In the genomic region with DNA sequence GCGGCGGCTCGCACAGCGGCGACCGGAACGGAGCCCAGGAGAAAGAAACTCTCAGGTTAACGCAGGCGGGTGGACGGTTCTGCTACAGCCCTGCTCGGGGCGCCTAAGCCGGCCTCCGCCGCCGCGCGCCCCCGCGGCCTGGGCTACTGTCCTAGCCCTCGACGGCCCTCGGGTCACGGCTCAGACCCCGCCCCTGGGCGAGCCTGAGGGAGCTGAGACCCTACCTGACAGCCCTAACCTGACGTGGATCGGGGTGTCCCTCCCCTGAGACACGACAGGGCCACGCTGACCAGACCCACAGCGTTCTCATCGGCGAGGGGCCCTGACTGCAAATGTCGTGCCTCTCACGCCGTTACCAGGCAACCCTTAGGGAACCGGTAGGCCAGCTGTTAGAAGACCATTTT, we compare ENCODE assay signal across 8 mouse cellular contexts. TPM values are rescaled to one million over a fixed set of nuclear protein-coding genes. Genes with fewer than 3 reads are reported as not detected.
DNase-seq lines count a peak whose midpoint lies in the region; ATAC-seq and TF ChIP-seq lines count a peak whose summit lies in the region.

No protein-coding gene starts in this region.

- TF ChIP-seq CTCF in cortical plate, adult 2 months (IDR thresholded peaks at IDR 0.05; ENCODE audit: extremely low read depth, insufficient read depth, low read length) = no peak
- no peak for TF ChIP-seq CTCF in testis, adult 2 months (IDR thresholded peaks at IDR 0.05; ENCODE audit: control insufficient read depth, insufficient read depth, insufficient replicate concordance, low read depth, low read length)

- H3K4me3 ChIP-seq in cortical plate, adult 2 months (ENCODE audit: insufficient read depth, low read length) = peak overlapping the region; percentile 87
- peak overlapping the region; percentile 81 for H3K4me3 ChIP-seq in intestine, embryonic 16.5 days (ENCODE audit: low read length)
- H3K4me3 ChIP-seq in liver, embryonic 11.5 days (ENCODE audit: low read depth, low read length) = peak overlapping the region; percentile 72
- H3K4me3 ChIP-seq in midbrain, embryonic 16.5 days (ENCODE audit: low read depth, low read length) = peak overlapping the region; percentile 90
- H3K4me3 ChIP-seq in testis, adult 2 months (ENCODE audit: control insufficient read depth, low read depth, low read length) = peak overlapping the region; percentile 87

- ATAC-seq in intestine, embryonic 16.5 days = peak; percentile 79
- ATAC-seq in liver, embryonic 11.5 days (replicated peaks; ENCODE audit: low FRiP score) = peak; percentile 72
- peak; percentile 84 for ATAC-seq in midbrain, embryonic 16.5 days

- H3K4me1 ChIP-seq in cortical plate, adult 2 months (ENCODE audit: control insufficient read depth, insufficient read depth, low read length) = peaks cover 2% of the 10 kb centered on the region
- H3K4me1 ChIP-seq in intestine, embryonic 16.5 days (ENCODE audit: control insufficient read depth, insufficient read depth, low read length) = peaks cover 3% of the 10 kb centered on the region
- peaks cover 7% of the 10 kb centered on the region for H3K4me1 ChIP-seq in liver, embryonic 11.5 days (replicated peaks; ENCODE audit: control insufficient read depth, insufficient read depth, low read length)
- H3K4me1 ChIP-seq in midbrain, embryonic 16.5 days (ENCODE audit: control insufficient read depth, insufficient read depth, low read length) = peaks cover 19% of the 10 kb centered on the region
- H3K4me1 ChIP-seq in testis, adult 2 months (ENCODE audit: control insufficient read depth, insufficient read depth, low read length) = peaks cover 5% of the 10 kb centered on the region

- DNase-seq in urinary bladder, adult 18-20 months (ENCODE audit: low spot score in 2 of 2) = peak; percentile 28 to 56
- no peak for DNase-seq in urinary bladder, postnatal 10 days (ENCODE audit: low spot score)
- DNase-seq in gastrocnemius, postnatal 25 days = peak; percentile 43
- DNase-seq in liver, embryonic 11.5 days (ENCODE audit: low spot score) = no peak

- H3K9me3 ChIP-seq in intestine, embryonic 16.5 days (ENCODE audit: control insufficient read depth, low read length) = no peaks in the 10 kb centered on the region
- no peaks in the 10 kb centered on the region for H3K9me3 ChIP-seq in liver, embryonic 11.5 days (ENCODE audit: control insufficient read depth, low read length)
- H3K9me3 ChIP-seq in midbrain, embryonic 16.5 days (replicated peaks; ENCODE audit: control insufficient read depth, low read length, poor library complexity, severe bottlenecking) = no peaks in the 10 kb centered on the region

- H3K27ac ChIP-seq in cortical plate, adult 2 months (ENCODE audit: insufficient read depth, low read length) = peak overlapping the region; percentile 94; the same call in 1 of the 2 replicates
- H3K27ac ChIP-seq in intestine, embryonic 16.5 days (ENCODE audit: low read length) = peak overlapping the region; percentile 98
- peak overlapping the region; percentile 97 for H3K27ac ChIP-seq in liver, embryonic 11.5 days (ENCODE audit: low read depth, low read length)
- peak overlapping the region; percentile 100 for H3K27ac ChIP-seq in midbrain, embryonic 16.5 days (ENCODE audit: low read length)
- H3K27ac ChIP-seq in testis, adult 2 months (ENCODE audit: control insufficient read depth, insufficient read depth, low read depth, low read length) = peak overlapping the region; percentile 96

- H3K36me3 ChIP-seq in intestine, embryonic 16.5 days (ENCODE audit: control insufficient read depth, insufficient read depth, low read length) = no peaks in the 10 kb centered on the region
- H3K36me3 ChIP-seq in liver, embryonic 11.5 days (ENCODE audit: control insufficient read depth, insufficient read depth, low read length) = no peaks in the 10 kb centered on the region
- H3K36me3 ChIP-seq in midbrain, embryonic 16.5 days (ENCODE audit: control insufficient read depth, insufficient read depth, low read length) = no peaks in the 10 kb centered on the region
- H3K36me3 ChIP-seq in testis, adult 2 months (ENCODE audit: control insufficient read depth, insufficient read depth, low read length) = peaks cover 2% of the 10 kb centered on the region; the same call in 1 of the 2 replicates

- H3K4me2 ChIP-seq in intestine, embryonic 16.5 days (ENCODE audit: low read depth, low read length) = peak overlapping the region; percentile 64
- peak overlapping the region; percentile 85 for H3K4me2 ChIP-seq in liver, embryonic 11.5 days
- peak overlapping the region; percentile 71 for H3K4me2 ChIP-seq in midbrain, embryonic 16.5 days (ENCODE audit: low read length)

- peak overlapping the region; percentile 89 for H3K9ac ChIP-seq in intestine, embryonic 16.5 days (ENCODE audit: low read depth, low read length)
- H3K9ac ChIP-seq in liver, embryonic 11.5 days (ENCODE audit: low read depth, low read length) = peak overlapping the region; percentile 83
- peak overlapping the region; percentile 92 for H3K9ac ChIP-seq in midbrain, embryonic 16.5 days (ENCODE audit: low read depth, low read length)

- TF ChIP-seq POLR2A in cortical plate, adult 2 months (IDR thresholded peaks at IDR 0.05; ENCODE audit: extremely low read depth, insufficient read depth, low read length) = no peak
- TF ChIP-seq POLR2A in testis, adult 2 months (IDR thresholded peaks at IDR 0.05; ENCODE audit: control insufficient read depth, low read depth, low read length) = peak; percentile 41; the same call in 1 of the 2 replicates

- WGBS in intestine, embryonic 16.5 days = under 1% methylated on average over 37 of the region's 37 CpGs
- WGBS in liver, embryonic 11.5 days = under 1% methylated on average over 37 of the region's 37 CpGs
- under 1% methylated on average over 36 of the region's 37 CpGs for WGBS in midbrain, embryonic 16.5 days

- no peaks in the 10 kb centered on the region for H3K27me3 ChIP-seq in intestine, embryonic 16.5 days (replicated peaks; ENCODE audit: control insufficient read depth, insufficient read depth, low read length)
- no peaks in the 10 kb centered on the region for H3K27me3 ChIP-seq in liver, embryonic 11.5 days (replicated peaks; ENCODE audit: control insufficient read depth, insufficient read depth, low read length)
- H3K27me3 ChIP-seq in midbrain, embryonic 16.5 days (ENCODE audit: control insufficient read depth, insufficient read depth, low read depth, low read length) = no peaks in the 10 kb centered on the region
- no peaks in the 10 kb centered on the region for H3K27me3 ChIP-seq in testis, adult 2 months (ENCODE audit: control insufficient read depth, insufficient read depth, low read length)

RNA-seq across cellular contexts. Expression of a gene that starts 0.4 kb away (rescaled TPM):
- polyA plus RNA-seq in cortical plate, adult 2 months (2012; rRNA removed) = 41.8 and 44.5 TPM in 2 replicates
- 1 to 10 TPM; 3.6 to 4.2 TPM for total RNA-seq in gastrocnemius, postnatal 25 days (2021)
- polyA plus RNA-seq in intestine, embryonic 16.5 days (2015; fragmentation: Nextera tagmentation; extraction: Ambion mirVana) = 18.8 and 22.0 TPM in 2 replicates
- 19.9 and 26.0 TPM in 2 replicates for polyA plus RNA-seq in liver, embryonic 11.5 days (2014; fragmentation: Nextera tagmentation; extraction: Ambion mirVana)
- polyA plus RNA-seq in midbrain, embryonic 16.5 days (2015; fragmentation: Nextera tagmentation; extraction: Ambion mirVana) = 49.2 and 51.9 TPM in 2 replicates
- 31.8 and 40.6 TPM in 2 replicates for polyA plus RNA-seq in testis, adult 2 months (2012; rRNA removed)

Comparison
In these comparisons a context has a peak if more than half of its experiments do, and no peak if none do; other contexts are left out.
1. DNase-seq: peak in urinary bladder, adult 18-20 months (2 of 2) and gastrocnemius, postnatal 25 days (single experiment); none in urinary bladder, postnatal 10 days (single experiment) and liver, embryonic 11.5 days (single experiment).
2. Peak in every context shown above with its lines, with median percentiles within 50 percentile points of each other: H3K27ac ChIP-seq, H3K4me3 ChIP-seq, ATAC-seq, H3K4me2 ChIP-seq and H3K9ac ChIP-seq.